Mouse (Mus musculus): ENCODE data around the gene Gm49393. TPM values are rescaled to one million over a fixed set of nuclear protein-coding genes. Genes with fewer than 3 reads are reported as not detected.

Gene Gm49393
- total and polyA plus RNA-seq, 3 experiments = not detected

GRCm38 (mm10) chr13:60839353-60839902, 96.0 kb downstream of the Gm49393 start:
- dilution Hi-C loops (cut with MboI; ENCODE audit: extremely low pct_ligation_motif_present, extremely low pct_unique_long_range_greater_than_20kb, low sequenced_read_pairs) (no loop called here), in situ Hi-C loops (cut with MboI; ENCODE audit: low pct_ligation_motif_present, low pct_unique_long_range_greater_than_20kb, low sequenced_read_pairs) (no loop called here)
- no peak overlapping the region for H3K4me2 ChIP-seq (ENCODE audit: insufficient read depth, low read depth, poor library complexity, severe bottlenecking)
- no peaks in the 10 kb centered on the region for H3K79me2 ChIP-seq (replicated peaks; ENCODE audit: control insufficient read depth, extremely low read depth, insufficient read depth, poor library complexity, severe bottlenecking)
- H3K36me3 ChIP-seq (replicated peaks in 1 of 2; ENCODE audit: control insufficient read depth in 1 of 2, insufficient read depth in 1 of 2, low read length in 1 of 2) = no peaks in the 10 kb centered on the region
- H3K27me3 ChIP-seq (replicated peaks) = no peaks in the 10 kb centered on the region
- H3K4me1 ChIP-seq (ENCODE audit: control insufficient read depth in 1 of 2, insufficient read depth in 2 of 2) = no peaks in the 10 kb centered on the region
- no peak overlapping the region for H3K4me3 ChIP-seq (replicated peaks in 1 of 3; ENCODE audit: low read depth in 2 of 3, low read length in 2 of 3, poor library complexity in 1 of 3)
- no peak for TF ChIP-seq ZC3H11A (IDR thresholded peaks at IDR 0.05; ENCODE audit: low read depth, low read length)
- no peak for TF ChIP-seq RAD21 (IDR thresholded peaks at IDR 0.05; ENCODE audit: low read depth, low read length)
- TF ChIP-seq MAZ (IDR thresholded peaks at IDR 0.05; ENCODE audit: low read depth, low read length) = no peak
- no peak for TF ChIP-seq IRF4 (IDR thresholded peaks at IDR 0.05; ENCODE audit: low read depth, low read length)
- no peak for TF ChIP-seq NRF1 (IDR thresholded peaks at IDR 0.05; ENCODE audit: low read depth, low read length)
- TF ChIP-seq CTCF (conservative IDR thresholded peaks at IDR 0.05 in 1 of 2, IDR thresholded peaks at IDR 0.05 in 1 of 2; ENCODE audit: low read depth in 2 of 2, low read length in 2 of 2) = no peak
- no peak for TF ChIP-seq ZKSCAN1 (IDR thresholded peaks at IDR 0.05; ENCODE audit: borderline replicate concordance, low read depth, low read length)
- TF ChIP-seq MAFK (IDR thresholded peaks at IDR 0.05; ENCODE audit: insufficient replicate concordance, low read length) = no peak
- TF ChIP-seq MEF2A (IDR thresholded peaks at IDR 0.05; ENCODE audit: borderline replicate concordance, low read depth, low read length) = no peak
- TF ChIP-seq EP300 (IDR thresholded peaks at IDR 0.05; ENCODE audit: low read length) = no peak
- TF ChIP-seq CHD2 (IDR thresholded peaks at IDR 0.05; ENCODE audit: low read length) = no peak
- TF ChIP-seq ELF1 (IDR thresholded peaks at IDR 0.05; ENCODE audit: low read depth, low read length) = no peak
- TF ChIP-seq MXI1 (IDR thresholded peaks at IDR 0.05; ENCODE audit: low read depth, low read length) = no peak
- no peak overlapping the region for H3K27ac ChIP-seq (ENCODE audit: insufficient read depth, low read depth)
- H3K9me3 ChIP-seq (replicated peaks; ENCODE audit: low read length) = peaks cover 30% of the 10 kb centered on the region
- DNase-seq (ENCODE audit: extremely low read depth) = no peak
- H3K9ac ChIP-seq (ENCODE audit: insufficient read depth, low read depth) = no peak overlapping the region

- Histone ChIP-seq H3K79me2 (replicated peaks; ENCODE audit: control insufficient read depth, extremely low read depth, insufficient read depth, poor library complexity, severe bottlenecking) (no peaks in the 10 kb centered on the region), H3K9ac (ENCODE audit: insufficient read depth, low read depth) (no peak overlapping the region), H3K27me3 (replicated peaks) (no peaks in the 10 kb centered on the region), H3K4me3 (replicated peaks in 1 of 3; ENCODE audit: low read depth in 2 of 3, low read length in 2 of 3, poor library complexity in 1 of 3) (no peak overlapping the region), H3K4me2 (ENCODE audit: insufficient read depth, low read depth, poor library complexity, severe bottlenecking) (no peak overlapping the region), H3K36me3 (replicated peaks in 1 of 2; ENCODE audit: control insufficient read depth in 1 of 2, insufficient read depth in 1 of 2, low read length in 1 of 2) (no peaks in the 10 kb centered on the region), H3K27ac (ENCODE audit: insufficient read depth, low read depth) (no peak overlapping the region), H3K9me3 (replicated peaks; ENCODE audit: low read length) (peaks cover 22% of the 10 kb centered on the region), H3K4me1 (ENCODE audit: control insufficient read depth in 1 of 2, insufficient read depth in 2 of 2) (no peaks in the 10 kb centered on the region)
- in situ Hi-C loops (cut with MboI; ENCODE audit: low pct_ligation_motif_present, low pct_unique_long_range_greater_than_20kb, low sequenced_read_pairs) (no loop called here), dilution Hi-C loops (cut with MboI; ENCODE audit: extremely low pct_ligation_motif_present, extremely low pct_unique_long_range_greater_than_20kb, low sequenced_read_pairs) (no loop called here)
- no peak for DNase-seq (ENCODE audit: extremely low read depth)
- TF ChIP-seq KAT2A (IDR thresholded peaks at IDR 0.05; ENCODE audit: insufficient replicate concordance, low read length) (no peak), ZC3H11A (IDR thresholded peaks at IDR 0.05; ENCODE audit: low read depth, low read length) (no peak), E2F4 (IDR thresholded peaks at IDR 0.05; ENCODE audit: insufficient replicate concordance, low read depth, low read length) (no peak), TBP (conservative IDR thresholded peaks at IDR 0.05; ENCODE audit: low read depth, low read length) (no peak), GABPA (IDR thresholded peaks at IDR 0.05; ENCODE audit: insufficient replicate concordance, low read depth, low read length) (no peak), UBTF (IDR thresholded peaks at IDR 0.05; ENCODE audit: low read depth, low read length) (no peak), TCF12 (IDR thresholded peaks at IDR 0.05; ENCODE audit: low read depth, low read length) (no peak), CHD2 (IDR thresholded peaks at IDR 0.05; ENCODE audit: low read length) (no peak), EP300 (IDR thresholded peaks at IDR 0.05; ENCODE audit: low read length) (no peak), POLR2A (IDR thresholded peaks at IDR 0.05; ENCODE audit: low read depth, low read length) (no peak), CHD1 (IDR thresholded peaks at IDR 0.05; ENCODE audit: low read depth, low read length) (no peak), USF2 (conservative IDR thresholded peaks at IDR 0.05; ENCODE audit: low read depth, low read length) (no peak), MXI1 (IDR thresholded peaks at IDR 0.05; ENCODE audit: low read depth, low read length) (no peak), NRF1 (IDR thresholded peaks at IDR 0.05; ENCODE audit: low read depth, low read length) (no peak), ELF1 (IDR thresholded peaks at IDR 0.05; ENCODE audit: low read depth, low read length) (no peak), IRF4 (IDR thresholded peaks at IDR 0.05; ENCODE audit: low read depth, low read length) (no peak), ETS1 (conservative IDR thresholded peaks at IDR 0.05; ENCODE audit: low read depth, low read length) (no peak), ZNF384 (IDR thresholded peaks at IDR 0.05; ENCODE audit: low read depth, low read length) (no peak)
These were observed 109.3 kb downstream of the Gm49393 start for GRCm38 (mm10) chr13:60826052-60826451.
